Mouse (Mus musculus): ENCODE measurements around the gene Gm5431.
"Not testable (repeated sequence)": the region's sequence is repeated elsewhere in the genome, so short reads cannot be mapped to it uniquely, and the experiment has no call there.

Gm5431 gene

GRCm38 (mm10) chr11:48871817-48872541 is 30.0 kb downstream of the Gm5431 start:
- in situ Hi-C loops (cut with MboI; ENCODE audit: unreplicated experiment in 2 of 2), result loop anchor here (5.0 to 25.0 kb wide), 3 partner anchors 225 to 540 kb away; partner anchors contain the start of gene Olfr1389 (in 1 of the 2)

- in situ Hi-C loops (cut with MboI; ENCODE audit: unreplicated experiment in 2 of 2), result loop anchor here (5.0 to 25.0 kb wide), 3 partner anchors 226 to 541 kb away; partner anchors contain the start of gene Olfr1389 (in 1 of the 2)
Measured at GRCm38 (mm10) chr11:48871201-48871772, 30.7 kb downstream of the Gm5431 start, which contains the start of gene Irgm1. Gene Irgm1 (minus strand): TSS chr11:48871683.

- in situ Hi-C loops (cut with MboI; ENCODE audit: unreplicated experiment in 2 of 2), result loop anchor here (5.0 to 25.0 kb wide), 3 partner anchors 227 to 542 kb away; partner anchors contain the start of gene Olfr1389 (in 1 of the 2)
Measured at GRCm38 (mm10) chr11:48870781-48871180, 31.2 kb downstream of the Gm5431 start.

- in situ Hi-C loops (cut with MboI; ENCODE audit: unreplicated experiment in 2 of 2), result loop anchor here (5.0 to 25.0 kb wide), 4 partner anchors 228 to 543 kb away; partner anchors contain the start of gene Olfr1389 (in 1 of the 2)
Measured at GRCm38 (mm10) chr11:48869380-48870110, 32.5 kb downstream of the Gm5431 start.

GRCm38 (mm10) chr11:48866481-48866880 is 35.5 kb downstream of the Gm5431 start:
- in situ Hi-C loops (cut with MboI; ENCODE audit: unreplicated experiment in 2 of 2), result loop anchor here (10.0 to 25.0 kb wide), 2 partner anchors 398 to 546 kb away; partner anchors contain the start of gene Olfr1389 (in 1 of the 2)

- in situ Hi-C loops (cut with MboI; ENCODE audit: unreplicated experiment in 2 of 2), result loop anchor here (10.0 to 25.0 kb wide), 2 partner anchors 401 to 548 kb away; partner anchors contain the start of gene Olfr1389 (in 1 of the 2)
Measured at GRCm38 (mm10) chr11:48863808-48864207, 38.2 kb downstream of the Gm5431 start.

DNA sequence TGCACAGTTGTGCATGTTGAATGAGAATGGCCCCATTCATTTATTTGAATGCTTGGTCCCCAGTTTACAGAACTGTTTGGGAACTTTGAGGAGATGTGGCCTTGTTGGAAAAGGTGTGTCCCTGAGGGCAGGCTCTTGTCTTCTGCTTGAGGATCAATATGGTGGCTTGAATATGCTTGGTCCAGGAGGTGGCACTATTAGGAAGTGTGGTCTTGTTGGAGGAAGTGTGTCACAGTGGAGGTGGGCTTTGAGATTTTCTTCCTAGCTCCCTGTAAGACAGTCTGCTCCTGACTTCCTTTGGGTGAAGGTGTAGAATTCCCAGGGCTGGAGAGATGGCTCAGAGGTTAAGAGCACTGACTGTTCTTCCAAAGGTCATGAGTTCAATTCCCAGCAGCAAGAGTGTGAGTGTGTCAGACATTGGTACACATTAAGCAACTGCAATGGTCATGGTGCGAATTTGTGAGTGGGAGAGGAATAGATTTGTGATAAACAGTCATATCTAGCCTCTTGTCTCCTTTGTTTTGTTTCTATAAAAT is 39.2 kb downstream of the Gm5431 start:
- in situ Hi-C loops (cut with MboI; ENCODE audit: unreplicated experiment in 2 of 2), result loop anchor here (10.0 to 25.0 kb wide), 2 partner anchors 402 to 549 kb away; partner anchors contain the start of gene Olfr1389 (in 1 of the 2)

DNA sequence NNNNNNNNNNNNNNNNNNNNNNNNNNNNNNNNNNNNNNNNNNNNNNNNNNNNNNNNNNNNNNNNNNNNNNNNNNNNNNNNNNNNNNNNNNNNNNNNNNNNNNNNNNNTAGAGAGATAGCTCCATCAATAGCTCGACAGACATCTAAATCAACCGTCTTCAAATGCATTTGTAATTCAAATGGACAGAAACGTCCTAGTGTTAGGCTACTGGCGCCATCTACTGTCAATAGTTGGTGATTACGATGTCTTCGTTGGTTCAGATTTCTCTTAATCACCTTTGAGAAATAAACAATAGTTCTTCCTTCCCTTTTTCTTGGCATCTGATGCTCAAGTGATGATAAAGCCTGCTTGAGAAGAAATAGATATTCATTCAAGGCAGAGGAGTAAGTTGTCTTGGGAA is 43.0 kb downstream of the Gm5431 start:
- in situ Hi-C loops (cut with MboI; ENCODE audit: unreplicated experiment in 2 of 2), result loop anchor here (5.0 to 25.0 kb wide), 3 partner anchors 37 to 553 kb away; partner anchors contain the start of gene Olfr1389 (in 1 of the 2)

- in situ Hi-C loops (cut with MboI; ENCODE audit: unreplicated experiment in 2 of 2), result loop anchor here in 1 of 2 experiments (25.0 kb wide), 1 partner anchor 559 kb away; the partner anchor contains the start of gene Olfr1389
Measured at GRCm38 (mm10) chr11:48853474-48854180, 48.4 kb downstream of the Gm5431 start.

- in situ Hi-C loops (cut with MboI; ENCODE audit: unreplicated experiment in 2 of 2), result loop anchor here in 1 of 2 experiments (25.0 kb wide), 1 partner anchor 559 kb away; the partner anchor contains the start of gene Olfr1389
Measured at GRCm38 (mm10) chr11:48852624-48853473, 49.2 kb downstream of the Gm5431 start.

- in situ Hi-C loops (cut with MboI; ENCODE audit: unreplicated experiment in 2 of 2), result loop anchor here in 1 of 2 experiments (25.0 kb wide), 1 partner anchor 560 kb away; the partner anchor contains the start of gene Olfr1389
Measured at GRCm38 (mm10) chr11:48852190-48852589, 49.8 kb downstream of the Gm5431 start.

GRCm38 (mm10) chr11:48851270-48851995 is 50.6 kb downstream of the Gm5431 start:
- in situ Hi-C loops (cut with MboI; ENCODE audit: unreplicated experiment in 2 of 2), result loop anchor here in 1 of 2 experiments (25.0 kb wide), 1 partner anchor 561 kb away; the partner anchor contains the start of gene Olfr1389

DNA sequence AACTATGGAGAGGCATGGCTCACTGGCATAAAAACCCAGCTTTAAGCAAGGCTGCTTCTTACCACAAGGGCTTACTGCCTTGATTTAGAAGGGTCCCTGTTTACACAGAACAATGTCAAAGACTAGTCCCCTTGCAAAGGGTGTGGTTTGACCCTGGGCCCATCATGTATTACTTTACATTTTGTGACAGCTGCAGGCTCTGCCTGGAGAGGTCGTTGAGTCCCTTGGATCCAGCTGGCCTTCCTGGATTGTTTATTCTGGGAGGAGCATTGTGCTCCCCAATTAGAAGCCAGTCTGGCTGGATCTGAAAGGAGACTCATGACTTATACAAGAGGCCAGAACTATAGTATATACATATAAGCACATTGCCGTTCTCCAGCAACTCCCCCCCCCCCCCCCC is 51.8 kb downstream of the Gm5431 start:
- in situ Hi-C loops (cut with MboI; ENCODE audit: unreplicated experiment in 2 of 2), result loop anchor here in 1 of 2 experiments (25.0 kb wide), 1 partner anchor 562 kb away; the partner anchor contains the start of gene Olfr1389

DNA sequence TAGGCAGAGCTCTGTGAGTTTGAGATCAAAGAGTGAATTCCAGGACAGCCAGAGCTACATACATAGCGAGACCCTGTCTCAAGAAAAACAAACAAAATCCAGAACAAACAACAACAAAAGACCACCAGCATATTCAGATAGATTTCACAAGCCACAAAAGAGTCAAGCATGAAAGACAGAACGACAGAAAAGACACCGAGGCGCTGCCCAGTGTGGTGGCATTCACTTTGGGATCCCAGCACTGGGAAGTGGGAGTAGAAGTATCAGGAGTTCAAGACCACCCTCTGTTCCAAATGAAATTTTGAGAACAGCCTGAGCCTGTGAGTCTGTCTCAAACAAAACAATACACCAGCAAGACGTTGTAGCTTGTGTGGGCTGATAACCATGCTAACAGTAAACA is 55.1 kb downstream of the Gm5431 start:
- in situ Hi-C loops (cut with MboI; ENCODE audit: unreplicated experiment in 2 of 2), result no loop called here

- in situ Hi-C loops (cut with MboI; ENCODE audit: unreplicated experiment in 2 of 2), result not testable (repeated sequence)
Measured at GRCm38 (mm10) chr11:48846362-48846761, 55.7 kb downstream of the Gm5431 start.

DNA sequence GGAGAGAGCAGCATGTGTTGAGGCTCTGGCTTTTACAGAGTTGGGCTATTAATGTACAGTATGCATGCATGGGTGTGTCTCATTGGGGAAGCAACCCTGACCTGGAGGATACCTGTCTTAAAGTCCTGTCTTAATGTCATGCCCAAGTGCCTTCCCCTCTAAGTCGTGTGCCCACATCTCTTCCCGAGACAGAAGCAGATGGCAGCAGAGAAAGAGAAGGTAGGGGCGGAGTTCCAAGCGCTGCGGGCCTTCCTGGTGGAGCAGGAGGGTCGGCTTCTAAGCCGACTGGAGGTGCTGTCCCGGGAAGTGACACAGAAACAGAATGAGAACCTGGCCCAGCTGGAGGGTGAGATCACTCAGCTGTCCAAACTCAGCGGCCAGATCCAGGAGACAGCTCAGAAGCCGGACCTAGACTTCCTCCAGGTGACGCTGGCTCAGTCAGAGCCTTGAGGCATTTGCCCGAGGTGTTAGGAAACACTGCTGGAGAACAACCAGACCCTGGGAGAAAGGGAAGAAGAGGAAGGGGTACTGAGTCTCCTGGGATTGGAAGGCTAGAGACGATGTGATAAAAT is 56.7 kb downstream of the Gm5431 start:
- in situ Hi-C loops (cut with MboI; ENCODE audit: unreplicated experiment in 2 of 2), result no loop called here

DNA sequence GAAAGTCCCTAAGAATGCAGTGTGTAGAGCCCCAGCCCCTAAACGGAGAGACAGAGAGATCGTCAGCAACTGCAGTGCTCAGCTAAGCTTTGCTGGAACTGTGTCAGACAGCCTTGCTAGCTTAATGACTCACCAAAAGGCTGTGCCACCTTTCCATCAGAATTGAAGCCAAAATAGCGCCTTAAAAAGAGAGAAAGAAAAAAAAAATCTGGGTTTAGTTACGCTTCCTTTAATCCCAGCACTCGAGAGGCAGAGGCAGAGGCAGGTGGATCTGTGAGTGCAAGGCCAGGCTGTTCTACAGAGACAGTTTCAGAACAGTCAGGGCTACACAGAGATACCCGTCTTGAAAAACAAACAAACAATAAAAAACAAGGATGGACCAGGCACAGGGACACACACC is 57.7 kb downstream of the Gm5431 start:
- in situ Hi-C loops (cut with MboI; ENCODE audit: unreplicated experiment in 2 of 2), result no loop called here

All from v-Abl transformed pro-B cells (cell line).